Mouse (Mus musculus): ENCODE data around the gene Map2k2. TPM values are rescaled to one million over a fixed set of nuclear protein-coding genes. Genes with fewer than 3 reads are reported as not detected.

The Map2k2 gene
- total and polyA plus RNA-seq, 3 experiments, result 147 to 212 TPM; not detected in 1

GRCm38 (mm10) chr10:81174617-81175344, 69.1 kb downstream of the Map2k2 start:
- Histone ChIP-seq H3K4me3 (ENCODE audit: control insufficient read depth in 1 of 2, insufficient read depth in 1 of 2, low read depth in 2 of 2, low read length in 2 of 2) (peak overlapping the region; percentile 58 to 66), H3K79me2 (ENCODE audit: control insufficient read depth, insufficient read depth, low read length, poor library complexity) (peaks cover 33% of the 10 kb centered on the region), H3K27me3 (ENCODE audit: control insufficient read depth in 1 of 2, insufficient read depth in 2 of 2, low read length in 2 of 2) (no peaks in the 10 kb centered on the region), H3K4me1 (ENCODE audit: control insufficient read depth in 1 of 2, insufficient read depth in 2 of 2, low read length in 2 of 2) (peaks cover 0 to 28% of the 10 kb centered on the region in 2 experiments; a peak in 3 of 4 replicates), H3K9ac (ENCODE audit: control insufficient read depth, low read depth, low read length, poor library complexity, severe bottlenecking) (peak overlapping the region; percentile 59), H3K9me3 (replicated peaks; ENCODE audit: insufficient read depth, low read length) (no peaks in the 10 kb centered on the region), H3K36me3 (ENCODE audit: control insufficient read depth in 1 of 2, insufficient read depth in 2 of 2, low read length in 2 of 2) (peaks cover 5 to 18% of the 10 kb centered on the region in 2 experiments), H3K27ac (ENCODE audit: control insufficient read depth, low read depth, low read length) (peak overlapping the region; percentile 80)
- DNase-seq (ENCODE audit: low read depth, low spot score), result peak; percentile 94
- TF ChIP-seq RCOR1 (IDR thresholded peaks at IDR 0.05; ENCODE audit: low read depth, low read length) (0 out of 2 replicates have a peak, but pooled peaks have one; percentile 20), HCFC1 (IDR thresholded peaks at IDR 0.05; ENCODE audit: low read depth, low read length) (peak; percentile 52; the same call in 1 of the 2 replicates), GABPA (IDR thresholded peaks at IDR 0.05; ENCODE audit: low read depth, low read length) (0 out of 2 replicates have a peak, but pooled peaks have one; percentile 20), ELF1 (IDR thresholded peaks at IDR 0.05; ENCODE audit: low read depth, low read length) (0 out of 2 replicates have a peak, but pooled peaks have one; percentile 40), UBTF (IDR thresholded peaks at IDR 0.05; ENCODE audit: borderline replicate concordance, insufficient read depth, low read depth, low read length) (no peak), MYC (IDR thresholded peaks at IDR 0.05; ENCODE audit: low read depth, low read length) (peak; percentile 64; the same call in 1 of the 2 replicates), USF2 (IDR thresholded peaks at IDR 0.05; ENCODE audit: borderline replicate concordance in 1 of 2, insufficient read depth in 1 of 2, low read depth in 1 of 2, low read length in 2 of 2) (no peak), BHLHE40 (IDR thresholded peaks at IDR 0.05; ENCODE audit: borderline replicate concordance, low read depth, low read length) (0 out of 2 replicates have a peak, but pooled peaks have one; percentile 25), SMC3 (IDR thresholded peaks at IDR 0.05; ENCODE audit: low read depth, low read length) (peak; percentile 91), POLR2AphosphoS5 (IDR thresholded peaks at IDR 0.05; ENCODE audit: borderline replicate concordance, low read depth, low read length) (no peak), POLR2AphosphoS2 (IDR thresholded peaks at IDR 0.05; ENCODE audit: low read length) (no peak), KAT2A (conservative IDR thresholded peaks at IDR 0.05; ENCODE audit: low read depth, low read length) (no peak), TBP (IDR thresholded peaks at IDR 0.05; ENCODE audit: low read depth, low read length) (peak; percentile 46; the same call in 1 of the 2 replicates), CHD2 (IDR thresholded peaks at IDR 0.05; ENCODE audit: low read length) (no peak), ZC3H11A (IDR thresholded peaks at IDR 0.05; ENCODE audit: low read depth, low read length) (peak; percentile 82), MAX (IDR thresholded peaks at IDR 0.05; ENCODE audit: low read length) (peak; percentile 73; the same call in 1 of the 2 replicates), ETS1 (IDR thresholded peaks at IDR 0.05; ENCODE audit: low read depth, low read length) (peak; percentile 34; the same call in 1 of the 2 replicates), NRF1 (IDR thresholded peaks at IDR 0.05; ENCODE audit: insufficient read depth, low read depth, low read length, poor library complexity, severe bottlenecking) (peak; percentile 57), SIN3A (IDR thresholded peaks at IDR 0.05; ENCODE audit: low read length) (peak; percentile 88), ZMIZ1 (IDR thresholded peaks at IDR 0.05; ENCODE audit: low read depth, low read length) (no peak), MXI1 (IDR thresholded peaks at IDR 0.05; ENCODE audit: low read depth, low read length) (0 out of 2 replicates have a peak, but pooled peaks have one; percentile 38), RAD21 (IDR thresholded peaks at IDR 0.05; ENCODE audit: low read depth, low read length) (peak; percentile 91), CTCF (IDR thresholded peaks at IDR 0.05 in 2 of 3, conservative IDR thresholded peaks at IDR 0.05 in 1 of 3; ENCODE audit: control insufficient read depth in 1 of 3, insufficient read depth in 1 of 3, low read depth in 2 of 3, low read length in 3 of 3, poor library complexity in 1 of 3, severe bottlenecking in 1 of 3) (peak; percentile 94 to 97 (median 95)), POLR2A (IDR thresholded peaks at IDR 0.05; ENCODE audit: control insufficient read depth in 1 of 2, insufficient read depth in 1 of 2, low read depth in 1 of 2, low read length in 2 of 2, poor library complexity in 1 of 2) (peak in 1 of 2 experiments; percentile 25; a peak in 1 of 4 replicates), EP300 (IDR thresholded peaks at IDR 0.05; ENCODE audit: low read depth in 1 of 2, low read length in 2 of 2) (peak in 1 of 2 experiments; percentile 18; a peak in 1 of 4 replicates), TCF12 (IDR thresholded peaks at IDR 0.05; ENCODE audit: low read depth, low read length) (no peak; the same call in 1 of the 2 replicates)

All from MEL (cell line).